Mouse (Mus musculus): Measurements from ENCODE around the gene Sept1. TPM values are rescaled to one million over a fixed set of nuclear protein-coding genes. Genes with fewer than 3 reads are reported as not detected.
A peak's percentile ranks its signal among the peaks of the same experiment; 100 is the strongest.

Gene Sept1
- total and polyA plus RNA-seq, 3 experiments: 30.6 to 116 TPM; not detected in 1

- H3K9ac ChIP-seq (ENCODE audit: control insufficient read depth, low read depth, low read length, poor library complexity, severe bottlenecking): peak overlapping the region; percentile 60
- H3K79me2 ChIP-seq (ENCODE audit: control insufficient read depth, insufficient read depth, low read length, poor library complexity): no peaks in the 10 kb centered on the region; the same call in 1 of the 2 replicates
- peaks cover 0 to 50% of the 10 kb centered on the region in 2 experiments; a peak in 2 of 4 replicates for H3K36me3 ChIP-seq (ENCODE audit: control insufficient read depth in 1 of 2, insufficient read depth in 2 of 2, low read length in 2 of 2)
- H3K9me3 ChIP-seq (replicated peaks; ENCODE audit: insufficient read depth, low read length): no peaks in the 10 kb centered on the region
- DNase-seq (ENCODE audit: low read depth, low spot score): peak; percentile 92
- H3K4me1 ChIP-seq (ENCODE audit: control insufficient read depth in 1 of 2, insufficient read depth in 2 of 2, low read length in 2 of 2): peaks cover 36 to 45% of the 10 kb centered on the region in 2 experiments
- peak overlapping the region; percentile 92 for H3K27ac ChIP-seq (ENCODE audit: control insufficient read depth, low read depth, low read length)
- peak overlapping the region; percentile 28 to 29 for H3K4me3 ChIP-seq (ENCODE audit: control insufficient read depth in 1 of 2, insufficient read depth in 1 of 2, low read depth in 2 of 2, low read length in 2 of 2)
- no peaks in the 10 kb centered on the region for H3K27me3 ChIP-seq (ENCODE audit: control insufficient read depth in 1 of 2, insufficient read depth in 2 of 2, low read length in 2 of 2)
- TF ChIP-seq CHD2 (IDR thresholded peaks at IDR 0.05; ENCODE audit: low read length): no peak
- no peak for TF ChIP-seq MYB (IDR thresholded peaks at IDR 0.05; ENCODE audit: low read depth, low read length)
- 0 out of 2 replicates have a peak, but pooled peaks have one; percentile 6 for TF ChIP-seq MAZ (IDR thresholded peaks at IDR 0.05; ENCODE audit: low read depth, low read length)
- TF ChIP-seq ZC3H11A (IDR thresholded peaks at IDR 0.05; ENCODE audit: low read depth, low read length): peak; percentile 45
- TF ChIP-seq POLR2AphosphoS2 (IDR thresholded peaks at IDR 0.05; ENCODE audit: low read length): no peak
- peak; percentile 36 for TF ChIP-seq RAD21 (IDR thresholded peaks at IDR 0.05; ENCODE audit: low read depth, low read length)
- TF ChIP-seq MYC (IDR thresholded peaks at IDR 0.05; ENCODE audit: low read depth, low read length): no peak; the same call in 1 of the 2 replicates
- no peak for TF ChIP-seq NELFE (IDR thresholded peaks at IDR 0.05; ENCODE audit: low read depth, low read length)
- no peak for TF ChIP-seq E2F4 (IDR thresholded peaks at IDR 0.05; ENCODE audit: borderline replicate concordance, low read depth, low read length)
- peak; percentile 41 for TF ChIP-seq TCF12 (IDR thresholded peaks at IDR 0.05; ENCODE audit: low read depth, low read length)
- no peak for TF ChIP-seq ZKSCAN1 (IDR thresholded peaks at IDR 0.05; ENCODE audit: low read depth, low read length)
- peak; percentile 63 to 79 (median 76) for TF ChIP-seq CTCF (IDR thresholded peaks at IDR 0.05 in 2 of 3, conservative IDR thresholded peaks at IDR 0.05 in 1 of 3; ENCODE audit: control insufficient read depth in 1 of 3, insufficient read depth in 1 of 3, low read depth in 2 of 3, low read length in 3 of 3, poor library complexity in 1 of 3, severe bottlenecking in 1 of 3)
- 0 out of 2 replicates have a peak, but pooled peaks have one; percentile 66 for TF ChIP-seq CHD1 (IDR thresholded peaks at IDR 0.05; ENCODE audit: low read depth, low read length)
- TF ChIP-seq ETS1 (IDR thresholded peaks at IDR 0.05; ENCODE audit: low read depth, low read length): peak; percentile 76
- no peak for TF ChIP-seq USF1 (IDR thresholded peaks at IDR 0.05; ENCODE audit: low read depth, low read length)
- peak; percentile 40; the same call in 1 of the 2 replicates for TF ChIP-seq KAT2A (conservative IDR thresholded peaks at IDR 0.05; ENCODE audit: low read depth, low read length)
- TF ChIP-seq ZNF384 (IDR thresholded peaks at IDR 0.05; ENCODE audit: low read depth, low read length): no peak; the same call in none of the 2 replicates
- TF ChIP-seq BHLHE40 (IDR thresholded peaks at IDR 0.05; ENCODE audit: borderline replicate concordance, low read depth, low read length): peak; percentile 26; the same call in 1 of the 2 replicates
- no peak for TF ChIP-seq USF2 (IDR thresholded peaks at IDR 0.05; ENCODE audit: borderline replicate concordance in 1 of 2, insufficient read depth in 1 of 2, low read depth in 1 of 2, low read length in 2 of 2)
- TF ChIP-seq MEF2A (IDR thresholded peaks at IDR 0.05; ENCODE audit: extremely low read depth, insufficient replicate concordance, low read depth, low read length, poor library complexity, severe bottlenecking): no peak
- peak; percentile 67 for TF ChIP-seq SMC3 (IDR thresholded peaks at IDR 0.05; ENCODE audit: low read depth, low read length)
- no peak for TF ChIP-seq GATA1 (IDR thresholded peaks at IDR 0.05; ENCODE audit: low read depth, low read length)
- TF ChIP-seq GABPA (IDR thresholded peaks at IDR 0.05; ENCODE audit: low read depth, low read length): no peak
- no peak for TF ChIP-seq JUND (IDR thresholded peaks at IDR 0.05; ENCODE audit: low read depth, low read length)
- TF ChIP-seq TBP (IDR thresholded peaks at IDR 0.05; ENCODE audit: low read depth, low read length): no peak; the same call in 1 of the 2 replicates
- TF ChIP-seq EP300 (IDR thresholded peaks at IDR 0.05; ENCODE audit: low read depth in 1 of 2, low read length in 2 of 2): peak; percentile 18 to 60; a peak in 2 of 4 replicates
- TF ChIP-seq POLR2A (IDR thresholded peaks at IDR 0.05; ENCODE audit: control insufficient read depth in 1 of 2, insufficient read depth in 1 of 2, low read depth in 1 of 2, low read length in 2 of 2, poor library complexity in 1 of 2): peak in 1 of 2 experiments; percentile 27; a peak in 1 of 4 replicates
- TF ChIP-seq MAFK (IDR thresholded peaks at IDR 0.05; ENCODE audit: borderline replicate concordance, low read depth, low read length): no peak
- TF ChIP-seq TAL1 (IDR thresholded peaks at IDR 0.05; ENCODE audit: low read length): no peak
- no peak for TF ChIP-seq NRF1 (IDR thresholded peaks at IDR 0.05; ENCODE audit: insufficient read depth, low read depth, low read length, poor library complexity, severe bottlenecking)
- TF ChIP-seq RCOR1 (IDR thresholded peaks at IDR 0.05; ENCODE audit: low read depth, low read length): no peak; the same call in 1 of the 2 replicates
- TF ChIP-seq MXI1 (IDR thresholded peaks at IDR 0.05; ENCODE audit: low read depth, low read length): peak; percentile 28; the same call in 1 of the 2 replicates
- peak; percentile 39; the same call in 1 of the 2 replicates for TF ChIP-seq ELF1 (IDR thresholded peaks at IDR 0.05; ENCODE audit: low read depth, low read length)
- TF ChIP-seq ZMIZ1 (IDR thresholded peaks at IDR 0.05; ENCODE audit: low read depth, low read length): no peak
- no peak; the same call in 1 of the 2 replicates for TF ChIP-seq SIN3A (IDR thresholded peaks at IDR 0.05; ENCODE audit: low read length)
- TF ChIP-seq UBTF (IDR thresholded peaks at IDR 0.05; ENCODE audit: borderline replicate concordance, insufficient read depth, low read depth, low read length): no peak
- 0 out of 2 replicates have a peak, but pooled peaks have one; percentile 29 for TF ChIP-seq HCFC1 (IDR thresholded peaks at IDR 0.05; ENCODE audit: low read depth, low read length)
These were observed 49.1 kb downstream of the Sept1 start for GRCm38 (mm10) chr7:127183828-127184227.

Measured in MEL (cell line).